Mouse (Mus musculus) heart, adult 18-20 months (tissue): ENCODE results near the gene Aqp11. TPM values are rescaled to one million over a fixed set of nuclear protein-coding genes. Genes with fewer than 3 reads are reported as not detected.
A peak's percentile ranks its signal among the peaks of the same experiment; 100 is the strongest.

Source experiments
- DNase-seq, 2 experiments: peaks; one replicate each; pipeline ENCODE4 v3.0.0; 2021 to 2022; ENCODE audit warnings: mixed read lengths in 1 of 2
- long read RNA-seq, 2 experiments: library from polyadenylated mRNA; stranded (forward); transcript quantifications; one replicate each; pipeline ENCODE4 v2.0.0; 2021
- total RNA-seq, 2 experiments: library from RNA; stranded (reverse); gene quantifications; 2 replicates each; pipeline ENCODE4 v1.2.3; 2021

Gene Aqp11
- total RNA-seq = 1 to 10 TPM; 1.5 to 1.7 TPM
- long read RNA-seq, experiment 1, partial matches to known transcripts = 0 of 3 reads
- long read RNA-seq, experiment 1, other reads (novel, unspliced or antisense) = 0 of 3 reads
- long read RNA-seq, experiment 2, partial matches to known transcripts = 0 of 1 reads
- long read RNA-seq, experiment 2, other reads (novel, unspliced or antisense) = 0 of 1 reads

DNA sequence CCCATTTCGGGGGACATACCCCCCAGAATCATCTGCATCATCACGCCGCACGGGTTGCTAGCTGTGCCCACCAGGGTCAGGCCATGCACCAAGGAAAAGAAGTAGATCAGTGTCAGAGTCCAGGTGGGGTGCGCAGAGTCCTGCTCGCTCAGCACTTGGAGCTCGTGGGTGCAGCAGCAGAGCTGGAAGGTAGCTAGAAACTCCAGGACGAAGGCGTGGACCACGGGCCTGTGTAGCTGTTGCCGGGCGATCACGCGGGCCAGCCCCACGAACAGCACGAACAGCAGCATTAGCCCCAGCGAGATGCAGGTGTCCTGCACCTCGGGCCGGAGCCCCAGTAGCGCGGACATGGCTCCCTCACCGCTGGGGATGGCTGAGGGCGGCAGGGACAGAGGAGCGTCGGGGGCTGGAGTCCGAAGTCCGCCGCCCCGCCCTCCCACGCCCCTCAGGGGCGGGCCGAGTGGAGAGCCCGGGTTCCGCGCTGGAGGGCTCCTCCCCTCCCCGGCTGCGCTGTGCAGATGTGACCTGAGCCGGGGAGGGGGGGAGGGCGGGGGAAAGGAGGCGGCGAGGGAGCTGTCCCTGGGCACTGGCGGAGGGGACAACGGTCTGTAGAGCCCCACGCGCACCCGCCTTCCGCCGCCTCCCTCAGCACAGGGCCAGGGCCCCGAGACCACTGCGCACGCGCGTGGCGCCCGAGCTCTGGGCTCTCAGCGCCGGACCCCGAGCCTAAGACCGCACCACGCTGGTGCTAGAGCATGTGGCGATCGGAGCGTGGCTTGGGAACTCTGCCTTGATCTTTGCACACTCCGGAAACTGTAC is at the start of gene Aqp11:
Aqp11 (minus strand) TSS at position 652 of the 819 bp plus-strand sequence.
- peak; percentile 91 to 93 for DNase-seq

GRCm38 (mm10) chr7:97783523-97783922 is 45.4 kb upstream of the Aqp11 start:
- no peak for DNase-seq

- peak in 1 of 2 experiments; percentile 6 for DNase-seq
Observed at GRCm38 (mm10) chr7:97781496-97781895, 43.4 kb upstream of the Aqp11 start.

DNA sequence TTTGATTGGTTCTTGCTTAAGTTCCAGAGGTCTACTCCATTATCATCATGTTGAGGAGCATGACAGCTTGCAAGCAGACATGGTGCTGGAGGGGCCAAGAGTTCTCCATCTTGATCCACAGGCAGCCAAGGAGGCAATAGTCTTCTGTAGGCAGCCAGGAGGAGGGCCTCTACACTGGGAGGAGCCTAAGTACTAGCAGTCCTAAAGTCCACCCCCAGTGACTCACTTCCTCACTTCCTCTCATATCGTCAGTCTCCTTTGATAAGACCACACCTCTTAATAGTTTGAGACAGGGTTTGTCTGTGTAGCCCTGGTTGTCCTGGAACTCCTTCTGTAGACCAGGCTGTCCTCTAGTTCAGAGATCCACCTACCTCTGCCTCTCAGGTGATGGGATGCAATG is 42.7 kb upstream of the Aqp11 start:
- no peak for DNase-seq

DNA sequence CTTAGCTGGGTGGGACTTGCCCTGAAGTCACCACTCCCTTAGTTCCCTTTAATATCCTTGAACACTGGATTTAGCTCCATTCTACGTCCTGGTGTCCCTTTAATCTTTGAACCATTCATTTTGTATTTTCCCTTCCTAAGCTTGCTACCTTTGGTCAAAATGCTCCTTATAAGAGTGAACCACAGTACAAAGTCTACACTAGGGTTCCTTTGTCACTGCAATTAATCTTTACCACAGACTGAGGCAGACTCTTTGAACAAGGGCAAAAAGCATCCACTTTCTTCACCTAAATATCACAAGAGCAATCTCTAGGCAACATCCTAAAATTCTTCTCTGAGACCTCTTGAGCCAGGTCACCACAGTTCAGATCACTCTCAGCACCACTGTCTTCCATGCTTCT is 42.1 kb upstream of the Aqp11 start:
- no peak for DNase-seq

DNA sequence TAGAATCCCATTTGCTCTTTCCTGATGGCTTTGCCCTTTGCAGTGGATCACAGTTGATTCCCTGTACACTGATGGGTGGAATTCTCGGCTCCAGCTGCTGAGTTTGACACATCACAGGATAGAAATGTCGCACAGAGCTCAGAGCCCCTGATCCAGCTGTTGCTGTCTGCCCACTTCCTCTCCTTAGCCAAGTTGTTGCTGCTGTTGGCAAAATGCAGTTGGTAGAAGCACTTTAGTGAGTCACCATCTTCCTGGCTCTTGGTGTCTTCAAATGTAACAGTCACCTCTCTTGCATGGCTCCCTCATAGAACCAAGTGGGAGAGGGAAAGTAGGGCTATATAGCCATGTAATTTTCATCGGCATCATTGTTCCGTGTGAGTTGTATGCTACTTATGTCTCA is 39.1 kb upstream of the Aqp11 start:
- no peak for DNase-seq

GRCm38 (mm10) chr7:97775923-97776322 is 37.8 kb upstream of the Aqp11 start:
- DNase-seq = no peak

- peak in 1 of 2 experiments; percentile 6 for DNase-seq
Observed at GRCm38 (mm10) chr7:97775380-97775779, 37.3 kb upstream of the Aqp11 start.

DNA sequence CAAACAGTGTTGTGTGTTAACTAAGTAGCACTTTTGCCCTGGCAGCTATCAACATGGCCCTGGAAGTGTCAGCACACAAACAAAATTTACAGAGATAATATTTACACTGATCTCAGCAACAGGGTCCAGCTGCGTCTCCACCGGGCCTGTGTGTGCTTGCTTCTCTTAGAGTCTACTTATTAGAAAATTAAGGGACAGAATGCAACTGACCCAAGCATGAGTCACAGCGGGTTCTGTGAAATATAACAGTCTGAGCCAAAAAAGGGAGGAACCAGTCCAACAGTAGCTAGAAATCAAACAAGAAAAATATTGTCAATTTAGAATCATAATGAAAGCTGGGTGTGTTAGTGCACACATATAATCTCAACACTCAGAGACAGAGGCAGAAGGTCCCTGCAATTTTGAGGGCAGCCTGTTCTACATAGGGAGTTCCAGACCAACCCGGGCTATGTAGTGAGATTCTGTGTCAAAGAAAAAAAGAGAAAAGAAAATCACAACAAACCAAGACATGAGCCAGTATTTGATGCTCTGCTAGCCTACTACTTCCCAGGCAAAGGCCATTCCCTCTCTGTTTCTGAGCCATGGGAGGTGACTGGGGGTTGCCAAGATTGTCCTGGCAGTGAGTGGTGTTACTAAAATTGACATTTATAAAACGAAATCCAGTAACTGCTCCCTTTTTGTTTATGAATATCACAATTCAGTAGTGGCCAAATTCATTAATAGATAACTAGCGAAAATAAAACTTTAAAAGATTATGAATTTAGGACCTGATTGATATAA is 32.9 kb upstream of the Aqp11 start:
- DNase-seq = peak; percentile 36 to 45

GRCm38 (mm10) chr7:97769020-97769419 is 30.9 kb upstream of the Aqp11 start:
- no peak for DNase-seq

DNA sequence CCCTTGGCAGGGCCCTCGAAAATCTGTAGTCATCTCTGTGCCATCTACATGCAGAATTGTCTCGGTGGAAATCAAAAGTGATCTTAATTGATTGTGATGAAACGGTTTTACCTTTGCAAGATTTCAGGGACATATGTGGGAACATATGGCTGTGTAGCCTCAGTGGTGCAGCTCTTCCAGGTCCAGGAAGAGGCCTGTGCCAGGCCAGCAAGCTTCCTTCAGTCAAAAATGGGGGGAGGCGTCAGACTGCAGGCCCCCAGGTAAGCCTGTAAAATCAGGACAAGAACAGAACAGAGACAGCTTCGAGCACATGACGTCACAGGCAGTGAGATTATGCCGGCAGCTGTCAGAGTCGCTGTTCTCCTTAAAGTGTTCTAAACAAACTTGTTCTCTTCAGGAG is 29.8 kb upstream of the Aqp11 start:
- DNase-seq = no peak

- DNase-seq = no peak
Observed at GRCm38 (mm10) chr7:97766406-97767166, 28.5 kb upstream of the Aqp11 start.

- no peak for DNase-seq
Observed at GRCm38 (mm10) chr7:97765963-97766347, 27.9 kb upstream of the Aqp11 start.

DNA sequence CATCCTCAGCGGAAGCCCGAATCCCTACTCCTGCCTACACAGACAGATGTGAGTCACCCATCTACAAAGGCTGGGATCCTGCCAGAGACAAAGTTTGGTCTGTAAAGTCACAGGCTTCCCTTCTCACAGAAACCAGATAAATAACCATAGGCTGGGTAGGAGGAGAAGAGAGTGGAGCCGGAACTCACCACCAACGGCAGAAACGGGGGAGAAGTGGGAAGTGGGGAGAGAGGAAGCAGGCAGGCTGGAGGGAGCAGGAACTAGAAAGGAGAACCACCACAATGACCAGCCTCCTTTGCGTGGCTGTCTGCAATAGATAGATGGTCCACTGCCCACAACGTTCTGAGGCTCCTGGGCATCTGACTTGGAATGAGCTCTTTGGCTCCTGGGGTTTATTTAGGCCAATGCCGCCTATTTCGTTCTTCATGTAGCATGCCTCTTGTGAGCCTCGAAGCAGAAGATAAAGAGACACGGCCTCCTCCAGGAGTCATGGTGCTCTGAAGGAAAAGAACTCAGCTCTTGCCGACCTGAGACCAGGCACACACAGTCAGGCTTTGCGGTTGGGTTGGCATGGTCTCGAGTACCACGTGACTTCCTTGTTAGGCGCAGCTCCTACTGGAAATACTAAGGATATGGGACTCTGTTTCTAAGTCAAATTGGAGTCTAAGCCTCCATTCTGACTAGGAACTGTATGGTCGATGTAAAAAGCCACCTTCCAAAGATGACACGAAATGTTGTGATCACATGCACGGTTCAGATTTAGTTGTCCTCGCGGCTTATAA is 27.3 kb upstream of the Aqp11 start:
- DNase-seq = peak; percentile 51 to 64

GRCm38 (mm10) chr7:97764591-97764990 is 26.5 kb upstream of the Aqp11 start:
- DNase-seq = no peak

- no peak for DNase-seq
Observed at GRCm38 (mm10) chr7:97756967-97757881, 19.1 kb upstream of the Aqp11 start.

GRCm38 (mm10) chr7:97749207-97750190 is 11.4 kb upstream of the Aqp11 start:
- peak in 1 of 2 experiments; percentile 42 for DNase-seq

DNA sequence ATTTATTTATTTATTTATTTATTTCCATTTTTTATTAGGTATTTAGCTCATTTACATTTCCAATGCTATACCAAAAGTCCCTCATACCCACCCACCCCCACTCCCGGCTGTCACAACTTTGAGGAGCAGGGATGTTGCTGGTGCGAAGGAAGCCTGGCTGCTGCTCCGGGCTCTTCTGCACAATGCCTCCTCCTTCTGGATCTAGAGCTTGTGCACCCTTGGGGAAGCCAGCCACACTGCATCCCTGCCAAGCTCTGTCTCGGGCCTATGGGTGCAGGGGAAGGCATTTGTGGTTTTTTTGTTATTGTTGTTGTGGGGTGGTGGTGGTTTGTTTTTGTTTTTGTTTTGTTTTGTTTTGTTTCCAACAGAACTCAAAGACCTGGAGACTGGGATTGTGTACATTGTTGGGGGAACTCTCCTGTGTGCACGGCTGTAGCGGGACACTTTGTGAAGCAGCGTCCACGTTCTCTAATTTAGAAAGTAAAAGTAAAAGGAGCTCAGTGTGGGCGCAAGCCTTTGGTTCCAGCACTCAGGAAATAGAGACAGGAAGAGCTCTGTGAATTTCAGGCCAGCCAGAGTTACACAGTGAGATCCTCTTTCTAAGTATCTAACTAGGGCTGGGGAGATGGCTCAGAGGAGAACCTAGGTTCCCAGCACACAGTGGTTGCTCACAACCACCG is 10.6 kb upstream of the Aqp11 start:
- DNase-seq = peak; percentile 57 to 69
